Mouse (Mus musculus) intestine, postnatal 0 days (tissue): ENCODE results near the gene Fam133b. TPM values are rescaled to one million over a fixed set of nuclear protein-coding genes. Genes with fewer than 3 reads are reported as not detected.

ENCODE experiments used
- ATAC-seq: fragments of 200-750 bp; cut with Nextera tagmentation; 2 replicates; pipeline ENCODE4 v1.8.0; 2017; ENCODE audit warnings: mild to moderate bottlenecking, moderate TSS enrichment, moderate library complexity
- H3K27ac ChIP-seq: fragments of 300-500 bp; sonication (generic); 2 replicates; pipeline ENCODE4 v1.5.1; 2014; ENCODE audit warnings: mild to moderate bottlenecking, low read depth, low read length, moderate library complexity
- H3K27me3 ChIP-seq: fragments of 300-500 bp; sonication (generic); replicated peaks from 2 replicates; pipeline ENCODE4 v1.6.1; 2014; ENCODE audit warnings: low read length, mixed read lengths; ENCODE audit not compliant: control insufficient read depth, insufficient read depth
- H3K36me3 ChIP-seq: fragments of 300-500 bp; sonication (generic); 2 replicates; pipeline ENCODE4 v1.6.1; 2014; ENCODE audit warnings: mild to moderate bottlenecking, moderate library complexity; ENCODE audit not compliant: control insufficient read depth, insufficient read depth
- H3K4me1 ChIP-seq: fragments of 300-500 bp; sonication (generic); replicated peaks from 2 replicates; pipeline ENCODE4 v1.6.1; 2014; ENCODE audit warnings: antibody characterized with exemption, low read length, mixed read lengths; ENCODE audit not compliant: control insufficient read depth, insufficient read depth
- H3K4me2 ChIP-seq: fragments of 300-500 bp; sonication (generic); replicated peaks from 2 replicates; pipeline ENCODE4 v1.6.1; 2014; ENCODE audit warnings: low read depth, mild to moderate bottlenecking, moderate library complexity
- H3K4me3 ChIP-seq: fragments of 300-500 bp; sonication (generic); 2 replicates; pipeline ENCODE4 v1.5.1; 2014; ENCODE audit warnings: low read depth, low read length
- H3K9ac ChIP-seq: fragments of 300-500 bp; sonication (generic); 2 replicates; pipeline ENCODE4 v1.6.1; 2014; ENCODE audit warnings: mild to moderate bottlenecking, low read depth, low read length
- H3K9me3 ChIP-seq: fragments of 300-500 bp; sonication (generic); 2 replicates; pipeline ENCODE4 v1.6.1; 2016; ENCODE audit warnings: mixed run types; ENCODE audit not compliant: control insufficient read depth
- CTCF ChIP-seq: sonication (generic); IDR thresholded peaks from 2 replicates; pipeline ENCODE4 v1.5.1; 2016; ENCODE audit warnings: low read depth, mild to moderate bottlenecking, control low read depth, antibody characterized with exemption, moderate library complexity
- WGBS: fragments of 180-500 bp; shearing (Covaris S2); extraction: QIAGEN DNeasy Blood & Tissue Kit; methylation state at CpG from one replicate; pipeline ENCODE4 v1.1.7; 2014; 5-methylcytosine and 5-hydroxymethylcytosine counted together
- polyA plus RNA-seq: library from polyadenylated mRNA; unstranded; fragments of >200 nt; fragmentation: Nextera tagmentation; extraction: Ambion mirVana; gene quantifications from 2 replicates; pipeline ENCODE4 v1.2.1, GENCODE M21; 2015

Fam133b gene
- polyA plus RNA-seq, 1 experiment from 2014 or later: 14.9 TPM

- Histone ChIP-seq H3K27me3 (no peaks in the 10 kb centered on the region), H3K9ac (no peak overlapping the region), H3K36me3 (peaks cover 34% of the 10 kb centered on the region), H3K27ac (no peak overlapping the region), H3K9me3 (no peaks in the 10 kb centered on the region), H3K4me3 (no peak overlapping the region), H3K4me1 (no peaks in the 10 kb centered on the region), H3K4me2 (no peak overlapping the region)
- 86% methylated on average over 2 of the region's 2 CpGs for WGBS
- TF ChIP-seq CTCF: no peak
- no peak for ATAC-seq
These were observed 10.6 kb downstream of the Fam133b start for GRCm38 (mm10) chr5:3554198-3554597.

DNA sequence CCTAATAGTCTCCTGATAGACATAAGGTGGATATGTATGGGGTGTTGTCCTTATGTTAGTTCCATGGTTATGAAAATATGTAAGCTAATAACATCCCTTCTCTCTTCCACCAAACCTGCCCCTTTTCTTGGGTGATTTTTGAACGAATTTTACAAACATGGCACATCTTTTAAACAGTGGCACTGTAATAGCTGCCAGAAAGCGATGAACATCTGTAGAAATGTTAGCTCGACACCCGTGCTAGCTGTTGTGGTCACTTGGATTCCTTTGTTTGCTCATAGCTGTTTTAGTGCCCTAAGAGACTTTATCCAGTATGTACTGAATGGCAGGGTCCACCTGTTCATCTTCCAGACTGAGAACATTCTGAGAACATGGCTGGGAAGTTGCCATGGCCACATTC, 27.6 kb downstream of the Fam133b start, which contains the start of gene 1700109H08Rik:
Gene 1700109H08Rik (plus strand): TSS at position 301 of the 400 bp plus-strand sequence.
- ATAC-seq: no peak

DNA sequence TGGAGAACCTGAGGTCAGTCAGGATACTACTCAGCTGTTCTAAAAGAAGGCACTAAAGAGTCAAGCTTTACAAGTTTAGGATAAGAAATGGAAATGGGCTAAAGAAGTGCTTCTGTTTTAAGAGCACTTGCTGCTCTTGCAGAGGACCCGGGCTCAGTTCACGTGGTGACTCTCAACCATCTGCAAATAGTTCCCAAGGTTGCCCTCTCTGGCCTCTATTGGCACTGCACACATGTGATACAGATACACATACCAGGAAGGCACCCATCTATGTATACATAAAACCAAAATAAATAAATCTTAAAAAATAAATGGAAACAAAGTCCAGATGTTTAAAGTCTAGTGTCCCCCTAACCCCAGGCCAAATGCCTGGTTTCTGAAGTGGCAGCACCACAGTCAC, 31.2 kb downstream of the Fam133b start:
- no peaks in the 10 kb centered on the region for H3K27me3 ChIP-seq
- ATAC-seq: no peak
- TF ChIP-seq CTCF: no peak

More for the DNA sequence above, 27.6 kb downstream of the Fam133b start, which contains the start of gene 1700109H08Rik:
- Histone ChIP-seq H3K27ac (no peak within 1 kb of the TSS; the same call in 1 of the 2 replicates), H3K4me3 (no peak within 1 kb of the TSS), H3K27me3 (no peaks in the 10 kb centered on the region), H3K4me2 (no peak within 1 kb of the TSS), H3K9me3 (no peaks in the 10 kb centered on the region), H3K36me3 (peaks cover 82% of the 10 kb centered on the region), H3K4me1 (no peaks in the 10 kb centered on the region), H3K9ac (no peak within 1 kb of the TSS)
- TF ChIP-seq CTCF: no peak
- WGBS: 90% methylated on average over 4 of the region's 4 CpGs

GRCm38 (mm10) chr5:3577939-3578338, 34.3 kb downstream of the Fam133b start:
- H3K9ac ChIP-seq: no peak overlapping the region
- no peak overlapping the region for H3K27ac ChIP-seq
- peaks cover 80% of the 10 kb centered on the region for H3K36me3 ChIP-seq
- H3K27me3 ChIP-seq: no peaks in the 10 kb centered on the region
- no peak overlapping the region for H3K4me3 ChIP-seq
- WGBS: 91% methylated on average over 2 of the region's 2 CpGs
- ATAC-seq: no peak
- H3K4me2 ChIP-seq: no peak overlapping the region
- no peaks in the 10 kb centered on the region for H3K4me1 ChIP-seq
- no peak for TF ChIP-seq CTCF
- no peaks in the 10 kb centered on the region for H3K9me3 ChIP-seq

More for the DNA sequence above, 31.2 kb downstream of the Fam133b start:
- no peaks in the 10 kb centered on the region for H3K4me1 ChIP-seq
- peaks cover 88% of the 10 kb centered on the region for H3K36me3 ChIP-seq
- 100% methylated on average over 2 of the region's 2 CpGs for WGBS
- H3K4me3 ChIP-seq: no peak overlapping the region
- no peaks in the 10 kb centered on the region for H3K9me3 ChIP-seq
- H3K27ac ChIP-seq: no peak overlapping the region
- no peak overlapping the region for H3K9ac ChIP-seq
- H3K4me2 ChIP-seq: no peak overlapping the region

- Histone ChIP-seq H3K27ac (no peak overlapping the region), H3K4me2 (no peak overlapping the region), H3K4me1 (no peaks in the 10 kb centered on the region), H3K4me3 (no peak overlapping the region), H3K27me3 (no peaks in the 10 kb centered on the region), H3K9me3 (no peaks in the 10 kb centered on the region), H3K9ac (no peak overlapping the region), H3K36me3 (peaks cover 79% of the 10 kb centered on the region)
- WGBS: 93% methylated on average over 7 of the region's 7 CpGs
- TF ChIP-seq CTCF: no peak
- ATAC-seq: no peak
These were observed 35.4 kb downstream of the Fam133b start for GRCm38 (mm10) chr5:3579066-3579465.

DNA sequence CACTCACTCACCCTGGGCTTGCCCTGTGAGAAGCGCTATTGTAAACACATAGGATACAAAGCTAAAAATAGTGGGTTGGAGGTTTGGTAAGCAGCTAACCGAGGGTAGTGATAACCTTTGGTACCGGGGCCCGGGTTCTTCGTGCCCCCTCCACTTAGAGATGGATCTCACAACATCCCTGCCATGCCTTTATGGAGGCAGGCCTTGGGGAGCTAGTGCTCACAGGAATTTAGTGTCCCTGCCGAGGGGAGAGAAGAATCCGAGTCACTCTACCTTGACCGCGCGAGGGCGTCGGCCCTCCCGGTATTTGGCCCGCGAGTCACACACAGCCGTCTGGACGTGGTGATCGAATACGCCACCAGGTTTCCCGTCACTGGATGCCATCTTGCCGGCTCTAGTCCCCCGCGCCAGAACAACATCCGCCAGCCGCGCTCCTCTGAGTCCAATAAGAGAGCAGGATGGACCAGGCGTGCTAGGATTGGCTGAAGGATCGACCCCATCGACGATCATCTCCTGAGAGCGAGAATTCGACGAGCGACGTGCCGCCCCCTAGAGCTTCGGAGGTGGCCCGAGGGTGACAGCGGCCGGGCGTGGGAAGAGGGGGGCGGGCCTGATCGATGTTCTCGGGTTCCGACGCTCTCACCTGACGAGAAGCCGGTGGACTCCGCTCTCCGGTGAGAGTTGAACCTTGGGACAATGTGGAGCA, 52.2 kb downstream of the Fam133b start, which contains the start of gene Pex1:
Gene Pex1 (plus strand): TSS at position 374 of the 706 bp plus-strand sequence.
- peak within 1 kb of the TSS; percentile 70 for H3K9ac ChIP-seq
- peak within 1 kb of the TSS; percentile 94 for H3K4me2 ChIP-seq
- ATAC-seq: peak; percentile 99
- peak within 1 kb of the TSS; percentile 89 for H3K4me3 ChIP-seq
- H3K4me1 ChIP-seq: peaks cover 8% of the 10 kb centered on the region
- 0% methylated on average over 50 of the region's 50 CpGs for WGBS
- H3K27me3 ChIP-seq: no peaks in the 10 kb centered on the region
- no peaks in the 10 kb centered on the region for H3K9me3 ChIP-seq
- TF ChIP-seq CTCF: peak; percentile 60
- H3K27ac ChIP-seq: peak within 1 kb of the TSS; percentile 81
- peaks cover 8% of the 10 kb centered on the region for H3K36me3 ChIP-seq
